Mouse (Mus musculus) midbrain, postnatal 0 days (tissue): Measurements from ENCODE around the gene Micu1. TPM values are rescaled to one million over a fixed set of nuclear protein-coding genes. Genes with fewer than 3 reads are reported as not detected.
"Not testable (repeated sequence)": the region's sequence is repeated elsewhere in the genome, so short reads cannot be mapped to it uniquely, and the experiment has no call there.

ENCODE experiments used
- ATAC-seq: fragments of 200-750 bp; cut with Nextera tagmentation; 2 replicates; pipeline ENCODE4 v1.8.0; 2017; ENCODE audit warnings: moderate number of reproducible peaks, mild to moderate bottlenecking, moderate TSS enrichment, moderate library complexity; ENCODE audit not compliant: low FRiP score
- DNase-seq: peaks from one replicate; pipeline ENCODE4 v3.0.0-alpha.2; 2015; ENCODE audit warnings: low spot score
- H3K27ac ChIP-seq: fragments of 300-500 bp; sonication (generic); 2 replicates; pipeline ENCODE4 v1.5.1; 2014; ENCODE audit warnings: low read depth, mild to moderate bottlenecking, low read length, mixed read lengths
- H3K27me3 ChIP-seq: fragments of 300-500 bp; sonication (generic); 2 replicates; pipeline ENCODE4 v1.6.1; 2014; ENCODE audit warnings: low read length, control low read depth, mixed read lengths; ENCODE audit not compliant: insufficient read depth
- H3K36me3 ChIP-seq: fragments of 300-500 bp; sonication (generic); 2 replicates; pipeline ENCODE4 v1.6.1; 2014; ENCODE audit warnings: low read length, control low read depth, mixed read lengths; ENCODE audit not compliant: insufficient read depth
- H3K4me1 ChIP-seq: fragments of 300-500 bp; sonication (generic); 2 replicates; pipeline ENCODE4 v1.6.1; 2014; ENCODE audit warnings: mild to moderate bottlenecking, control low read depth, antibody characterized with exemption, low read length, mixed read lengths; ENCODE audit not compliant: insufficient read depth
- H3K4me2 ChIP-seq: fragments of 300-500 bp; sonication (generic); 2 replicates; pipeline ENCODE4 v1.6.1; 2014; ENCODE audit warnings: low read depth, mild to moderate bottlenecking, low read length, mixed read lengths; ENCODE audit not compliant: poor library complexity, severe bottlenecking
- H3K4me3 ChIP-seq: fragments of 300-500 bp; sonication (generic); 2 replicates; pipeline ENCODE4 v1.5.1; 2014; ENCODE audit warnings: low read depth, mild to moderate bottlenecking, low read length, moderate library complexity
- H3K9ac ChIP-seq: fragments of 300-500 bp; sonication (generic); replicated peaks from 2 replicates; pipeline ENCODE4 v1.6.1; 2014; ENCODE audit warnings: mild to moderate bottlenecking, low read length, moderate library complexity, mixed read lengths; ENCODE audit not compliant: poor library complexity, severe bottlenecking
- H3K9me3 ChIP-seq: fragments of 300-500 bp; sonication (generic); 2 replicates; pipeline ENCODE4 v1.6.1; 2016; ENCODE audit warnings: low read length, control low read depth
- CTCF ChIP-seq: IDR thresholded peaks from 2 replicates; pipeline ENCODE4 v1.5.1; 2016; ENCODE audit warnings: antibody characterized with exemption, mild to moderate bottlenecking
- WGBS: fragments of 180-500 bp; shearing (Covaris S2); extraction: QIAGEN DNeasy Blood & Tissue Kit; methylation state at CpG from one replicate; pipeline ENCODE4 v1.1.7; 2014; 5-methylcytosine and 5-hydroxymethylcytosine counted together
- polyA plus RNA-seq: library from polyadenylated mRNA; unstranded; fragments of >200 nt; fragmentation: Nextera tagmentation; extraction: Ambion mirVana; gene quantifications from 2 replicates; pipeline ENCODE4 v1.2.1, GENCODE M21; 2015
- total RNA-seq: library from RNA; depleted of rRNA; stranded (reverse); fragments of >200 nt; gene quantifications from 2 replicates; pipeline ENCODE4 v1.2.3, GENCODE M21; 2014

The Micu1 gene
- total and polyA plus RNA-seq, 2 experiments from 2014 or later, result 61.1 to 70.9 TPM

- WGBS, result 37% methylated on average over 13 of the region's 13 CpGs
- ATAC-seq (peak; percentile 70), DNase-seq (peak; percentile 86)
- peak; percentile 100 for TF ChIP-seq CTCF
- Histone ChIP-seq H3K9me3 (no peaks in the 10 kb centered on the region), H3K9ac (no peak overlapping the region), H3K36me3 (no peaks in the 10 kb centered on the region), H3K4me2 (no peak overlapping the region), H3K27ac (no peak overlapping the region), H3K4me1 (no peaks in the 10 kb centered on the region), H3K4me3 (no peak overlapping the region), H3K27me3 (no peaks in the 10 kb centered on the region)
Observed at GRCm38 (mm10) chr10:59864884-59865726, 162.8 kb downstream of the Micu1 start.

GRCm38 (mm10) chr10:59868266-59868665 lies 166.0 kb downstream of the Micu1 start:
- no peaks in the 10 kb centered on the region for H3K36me3 ChIP-seq
- no peak for TF ChIP-seq CTCF
- no peak for ATAC-seq

GRCm38 (mm10) chr10:59870038-59870437 lies 167.8 kb downstream of the Micu1 start:
- no peak for TF ChIP-seq CTCF
- H3K27me3 ChIP-seq, result no peaks in the 10 kb centered on the region
- DNase-seq, result no peak
- H3K4me1 ChIP-seq, result no peaks in the 10 kb centered on the region
- no peaks in the 10 kb centered on the region for H3K9me3 ChIP-seq
- no peak overlapping the region for H3K27ac ChIP-seq
- ATAC-seq, result 0 out of 2 replicates have a peak, but pooled peaks have one; percentile 22
- H3K4me2 ChIP-seq, result no peak overlapping the region
- H3K4me3 ChIP-seq, result no peak overlapping the region
- H3K36me3 ChIP-seq, result no peaks in the 10 kb centered on the region
- WGBS, result 91% methylated on average over 6 of the region's 6 CpGs
- no peak overlapping the region for H3K9ac ChIP-seq

More at GRCm38 (mm10) chr10:59868266-59868665, 166.0 kb downstream of the Micu1 start:
- Histone ChIP-seq H3K9me3 (no peaks in the 10 kb centered on the region), H3K27me3 (no peaks in the 10 kb centered on the region), H3K4me2 (no peak overlapping the region), H3K4me1 (no peaks in the 10 kb centered on the region), H3K9ac (no peak overlapping the region), H3K27ac (no peak overlapping the region), H3K4me3 (no peak overlapping the region)
- WGBS, result 56% methylated on average over 11 of the region's 11 CpGs
- no peak for DNase-seq

- not testable (repeated sequence) for H3K27me3 ChIP-seq, H3K36me3 ChIP-seq, ATAC-seq, H3K4me2 ChIP-seq, H3K4me1 ChIP-seq, H3K4me3 ChIP-seq, H3K9me3 ChIP-seq, DNase-seq, H3K9ac ChIP-seq, H3K27ac ChIP-seq
- 92% methylated on average over 4 of the region's 4 CpGs for WGBS
Observed at GRCm38 (mm10) chr10:59872651-59873050, 170.4 kb downstream of the Micu1 start.

GRCm38 (mm10) chr10:59873206-59873605 lies 170.9 kb downstream of the Micu1 start:
- Histone ChIP-seq H3K4me2 (no peak overlapping the region), H3K4me1 (no peaks in the 10 kb centered on the region), H3K36me3 (no peaks in the 10 kb centered on the region), H3K4me3 (no peak overlapping the region), H3K27ac (no peak overlapping the region), H3K9ac (no peak overlapping the region), H3K27me3 (no peaks in the 10 kb centered on the region), H3K9me3 (no peaks in the 10 kb centered on the region)
- DNase-seq, result no peak
- no peak for TF ChIP-seq CTCF
- WGBS, result 94% methylated on average over 5 of the region's 5 CpGs
- no peak for ATAC-seq

- TF ChIP-seq CTCF, result no peak
- Histone ChIP-seq H3K9me3 (no peaks in the 10 kb centered on the region), H3K4me1 (no peaks in the 10 kb centered on the region), H3K27ac (no peak overlapping the region), H3K9ac (no peak overlapping the region), H3K27me3 (no peaks in the 10 kb centered on the region), H3K4me2 (no peak overlapping the region), H3K36me3 (no peaks in the 10 kb centered on the region), H3K4me3 (no peak overlapping the region)
- 80% methylated on average over 5 of the region's 5 CpGs for WGBS
- DNase-seq, result no peak
- ATAC-seq, result no peak
Observed at GRCm38 (mm10) chr10:59873613-59874012, 171.3 kb downstream of the Micu1 start.
